Mouse (Mus musculus) cerebellum, adult 2 months (tissue): Measurements from ENCODE around the gene Fndc3b.

ENCODE experiments used
- CTCF ChIP-seq: fragments of 200-500 bp; IDR thresholded peaks from 2 replicates; pipeline ENCODE4 v1.5.1; 2011; ENCODE audit warnings: low read depth, mild to moderate bottlenecking, control low read depth, low read length, moderate library complexity, borderline replicate concordance; ENCODE audit not compliant: insufficient read depth
- POLR2A ChIP-seq: fragments of 200-500 bp; IDR thresholded peaks from 2 replicates; pipeline ENCODE4 v1.6.1; 2011; ENCODE audit warnings: low read length, control low read depth, borderline replicate concordance; ENCODE audit not compliant: insufficient read depth

DNA sequence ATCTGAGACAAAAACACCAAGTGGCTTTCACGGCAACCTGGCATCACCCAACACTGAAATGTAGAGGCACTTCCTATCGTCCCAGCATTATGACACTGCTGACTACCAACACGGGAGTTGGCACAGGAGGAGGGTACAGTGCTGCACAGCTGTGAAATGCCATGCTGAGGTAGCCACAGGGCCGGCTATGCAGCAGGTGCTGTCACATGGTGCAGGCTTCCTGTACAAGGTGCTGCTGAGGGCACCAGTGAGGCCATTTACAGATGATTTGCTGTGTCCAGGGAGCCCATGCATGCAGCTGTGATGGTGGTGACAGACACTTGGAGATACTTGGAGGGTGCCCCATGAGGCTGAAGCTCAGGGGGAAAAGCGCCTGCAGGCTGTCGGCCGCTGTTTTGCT is 249.2 kb downstream of the Fndc3b start:
- TF ChIP-seq POLR2A, result no peak
- TF ChIP-seq CTCF, result no peak
